Mouse (Mus musculus) embryonic fibroblast, embryonic 13.5 days (primary cell): ENCODE results near the gene Anks3. TPM values are rescaled to one million over a fixed set of nuclear protein-coding genes. Genes with fewer than 3 reads are reported as not detected.

Experiments
- H3K27ac ChIP-seq: 2 replicates; pipeline ENCODE4 v1.5.1; 2012; ENCODE audit warnings: low read length, control low read depth, inconsistent platforms; ENCODE audit not compliant: insufficient read depth
- H3K4me1 ChIP-seq: 2 replicates; pipeline ENCODE4 v1.6.1; 2011; ENCODE audit warnings: low read length; ENCODE audit not compliant: control insufficient read depth, insufficient read depth
- H3K4me3 ChIP-seq: 2 replicates; pipeline ENCODE4 v1.5.1; 2011; ENCODE audit warnings: mild to moderate bottlenecking, control low read depth, low read length; ENCODE audit not compliant: insufficient read depth
- CTCF ChIP-seq: IDR thresholded peaks from 2 replicates; pipeline ENCODE4 v1.5.1; 2011; ENCODE audit warnings: mild to moderate bottlenecking, control low read depth, low read length, moderate library complexity, borderline replicate concordance; ENCODE audit not compliant: insufficient read depth
- POLR2A ChIP-seq: IDR thresholded peaks from 2 replicates; pipeline ENCODE4 v1.6.1; 2011; ENCODE audit warnings: low read depth, mild to moderate bottlenecking, control low read depth, low read length, moderate library complexity
- polyA plus RNA-seq: library from polyadenylated mRNA; stranded (reverse); fragments of >200 nt; gene quantifications from 2 replicates; pipeline ENCODE4 v1.2.4, GENCODE M21; 2011; ENCODE audit warnings: low read depth; ENCODE audit not compliant: missing spikeins, insufficient read length

The Anks3 gene
- polyA plus RNA-seq, 1 experiment: 41.4 TPM

DNA sequence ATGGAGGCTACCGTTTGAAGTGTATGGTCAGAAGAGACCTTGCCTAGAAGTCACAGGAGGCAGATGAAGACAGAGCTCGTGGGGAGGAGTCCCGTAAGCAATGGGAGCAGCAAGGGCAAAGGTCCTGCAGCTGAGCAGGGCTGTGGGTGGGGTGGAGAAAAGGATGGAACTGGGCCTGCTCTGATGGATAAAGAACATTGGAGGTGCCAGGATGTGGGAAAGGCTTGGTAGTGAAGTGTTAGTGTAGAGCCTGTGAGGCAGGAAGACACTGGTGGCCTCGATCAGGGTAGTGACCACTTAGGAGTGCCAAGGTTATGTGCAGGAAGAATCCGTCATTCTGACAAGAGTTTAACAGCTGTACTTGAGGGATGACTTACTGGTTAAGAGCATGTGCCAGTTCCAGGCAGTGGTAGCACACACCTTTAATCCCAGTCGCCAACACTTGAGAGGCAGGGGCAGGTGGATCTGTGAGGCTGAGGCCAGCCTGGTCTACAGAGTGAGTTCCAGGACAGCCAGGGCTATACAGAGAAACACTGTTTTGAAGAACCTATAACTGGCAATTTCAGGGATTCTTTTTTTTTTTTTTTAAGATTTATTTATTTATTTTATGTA lies 60.4 kb downstream of the Anks3 start:
- no peak overlapping the region for H3K27ac ChIP-seq
- peaks cover 2% of the 10 kb centered on the region; the same call in 1 of the 2 replicates for H3K4me1 ChIP-seq
- no peak overlapping the region for H3K4me3 ChIP-seq
- no peak for TF ChIP-seq CTCF
- no peak for TF ChIP-seq POLR2A

DNA sequence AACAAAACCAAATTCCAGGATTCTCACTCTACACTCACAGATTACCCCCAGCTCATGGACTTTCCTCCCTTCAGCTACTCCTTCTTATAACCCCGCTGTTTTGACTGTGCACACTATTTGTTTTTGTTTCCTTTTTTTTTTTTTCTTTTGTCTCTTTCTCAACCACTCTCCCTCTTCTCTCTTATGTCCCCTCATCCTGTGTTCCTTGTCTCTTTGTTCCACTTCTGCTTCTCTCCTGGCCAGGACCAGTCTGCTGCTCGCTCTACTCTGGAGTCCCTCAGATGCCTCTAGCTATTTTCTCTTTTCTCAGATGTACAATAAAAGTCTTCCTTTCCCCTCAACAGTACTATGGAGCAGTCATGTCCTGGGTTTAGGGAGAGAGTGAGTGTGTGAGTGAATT lies 61.6 kb downstream of the Anks3 start:
- Histone ChIP-seq H3K4me1 (peaks cover 2% of the 10 kb centered on the region; the same call in 1 of the 2 replicates), H3K27ac (no peak overlapping the region), H3K4me3 (no peak overlapping the region)
- TF ChIP-seq CTCF: no peak

DNA sequence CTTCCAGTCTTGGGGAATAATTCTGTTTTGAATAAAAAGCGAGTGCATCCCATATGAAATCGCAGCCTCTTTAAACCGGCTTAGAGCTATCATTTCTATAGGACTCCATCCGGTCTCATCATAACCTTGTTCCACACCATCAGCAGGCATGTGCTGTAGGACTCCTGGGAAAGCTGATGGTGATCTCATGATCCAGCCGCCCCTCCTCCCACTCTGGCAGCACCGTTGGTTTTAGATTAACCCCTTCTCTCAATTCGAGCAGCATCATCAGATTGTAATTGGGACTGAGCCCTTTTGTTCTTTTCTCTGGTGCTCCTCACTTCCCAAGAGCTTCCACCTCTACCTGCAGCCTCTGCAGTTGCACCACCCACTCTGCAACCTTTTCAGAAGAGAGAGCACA lies 62.8 kb downstream of the Anks3 start:
- no peak for TF ChIP-seq CTCF
- no peak for TF ChIP-seq POLR2A
- Histone ChIP-seq H3K4me1 (peaks cover 2% of the 10 kb centered on the region; the same call in 1 of the 2 replicates), H3K27ac (no peak overlapping the region), H3K4me3 (no peak overlapping the region)

DNA sequence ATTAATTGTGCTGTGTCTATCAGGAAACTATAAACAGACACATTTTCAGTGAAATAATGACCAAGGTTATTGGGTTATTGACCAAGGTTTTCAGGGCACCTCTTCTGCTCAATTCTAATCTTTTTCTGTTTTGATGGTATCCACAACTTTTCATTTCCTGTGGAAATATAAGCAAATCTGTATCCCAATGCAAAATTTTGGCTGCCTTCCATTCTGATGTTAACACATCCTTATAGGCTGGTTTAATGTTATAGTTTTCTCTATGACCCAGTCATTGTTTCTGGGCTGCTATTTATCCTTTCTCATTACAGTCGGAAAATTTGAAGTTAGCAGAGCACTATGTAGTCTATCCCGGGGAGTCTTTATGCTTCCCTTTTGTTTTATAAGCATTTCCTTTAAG lies 64.3 kb downstream of the Anks3 start:
- H3K4me3 ChIP-seq: no peak overlapping the region
- TF ChIP-seq CTCF (no peak), POLR2A (no peak)
- H3K4me1 ChIP-seq: peaks cover 2% of the 10 kb centered on the region; the same call in 1 of the 2 replicates
- H3K27ac ChIP-seq: no peak overlapping the region

DNA sequence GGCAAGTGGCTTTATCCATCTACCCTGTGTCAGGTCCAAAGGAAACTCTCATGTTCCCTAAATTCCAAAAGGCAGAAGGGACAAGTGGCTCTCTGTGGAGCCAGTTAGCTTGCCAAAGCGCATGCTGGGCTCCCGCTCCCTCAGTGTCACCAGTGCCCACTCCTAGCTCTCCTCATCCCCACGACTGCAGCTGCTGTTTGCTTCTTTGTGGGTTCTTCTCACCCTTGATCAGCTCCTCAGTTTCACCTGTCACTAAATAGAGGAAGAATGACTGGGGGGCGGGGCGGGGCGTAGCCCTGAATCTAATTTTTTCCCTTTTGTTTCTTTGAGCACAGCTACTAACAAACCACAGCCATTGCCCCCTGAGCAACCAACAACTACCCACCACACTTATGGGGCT lies 65.1 kb downstream of the Anks3 start:
- Histone ChIP-seq H3K4me3 (no peak overlapping the region), H3K27ac (no peak overlapping the region), H3K4me1 (peaks cover 2% of the 10 kb centered on the region; the same call in 1 of the 2 replicates)
- no peak for TF ChIP-seq CTCF
- no peak for TF ChIP-seq POLR2A

DNA sequence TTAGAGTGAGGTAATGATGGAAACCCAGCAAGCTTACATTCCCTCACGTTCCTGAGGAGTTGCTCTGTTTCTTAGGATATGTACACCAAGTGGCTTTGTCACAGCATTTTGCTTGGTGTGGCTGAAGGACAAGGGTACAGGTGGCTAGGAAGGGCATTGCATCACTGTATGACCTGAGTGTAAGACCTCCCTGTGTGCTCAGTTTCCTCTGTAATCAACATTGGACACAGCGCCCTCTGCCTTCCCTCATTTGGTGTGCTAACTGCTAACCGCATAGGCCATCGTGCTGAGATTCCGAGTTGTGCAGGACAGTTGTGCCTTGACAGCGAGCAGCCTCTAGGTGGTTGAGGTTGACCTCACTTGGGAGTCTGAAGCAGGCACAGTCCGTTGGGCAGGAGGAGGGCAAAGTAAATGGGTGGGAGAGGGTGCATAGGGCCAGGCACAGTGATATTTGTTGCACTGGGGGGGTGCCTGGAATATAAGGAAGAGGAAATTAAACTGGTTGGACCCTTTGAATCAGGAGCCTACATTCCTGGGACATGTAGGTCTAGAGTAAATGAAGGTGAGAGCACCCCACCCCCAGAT lies 66.8 kb downstream of the Anks3 start:
- TF ChIP-seq CTCF (peak; percentile 4; the same call in 1 of the 2 replicates), POLR2A (no peak)
- no peak overlapping the region for H3K4me3 ChIP-seq
- H3K4me1 ChIP-seq: peaks cover 2% of the 10 kb centered on the region; the same call in 1 of the 2 replicates
- H3K27ac ChIP-seq: no peak overlapping the region

DNA sequence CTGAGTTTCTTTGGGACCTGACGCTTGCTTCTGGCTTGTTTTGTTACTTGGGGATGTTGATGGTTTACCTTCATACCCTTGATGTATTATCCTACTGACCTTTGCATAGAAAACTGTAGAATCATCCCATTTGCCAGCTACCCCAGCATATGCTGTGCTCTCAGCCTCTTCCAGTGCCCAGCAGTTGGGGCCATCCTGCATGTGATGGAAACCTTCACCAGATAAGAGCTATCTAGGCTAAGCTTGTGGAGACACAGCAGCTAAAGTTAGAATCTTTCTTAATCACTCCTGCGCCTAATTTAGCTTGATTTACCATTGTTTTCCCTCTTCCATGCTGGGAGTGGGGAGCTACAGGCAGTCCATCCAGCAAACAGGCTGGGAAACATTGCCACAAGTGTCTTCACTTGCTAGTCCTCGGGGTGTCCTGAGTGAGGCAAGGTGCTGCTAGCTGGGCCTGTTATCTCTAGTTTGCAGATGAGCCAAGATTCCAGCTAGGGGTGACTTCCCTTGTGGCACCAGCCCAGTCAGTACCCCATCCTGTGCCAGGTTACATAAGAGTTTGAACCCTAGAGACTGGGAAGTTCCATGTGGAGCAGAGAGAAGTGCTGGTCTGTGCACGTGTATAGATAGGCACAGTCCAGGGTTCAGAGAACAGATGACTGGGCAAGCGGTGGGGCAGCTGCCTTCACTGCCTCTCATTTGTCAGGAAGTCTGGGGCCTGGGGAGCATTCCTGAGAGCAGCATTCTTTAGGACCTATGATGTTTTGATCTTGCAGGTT lies 67.6 kb downstream of the Anks3 start:
- H3K4me3 ChIP-seq: no peak overlapping the region
- H3K4me1 ChIP-seq: peaks cover 2% of the 10 kb centered on the region; the same call in 1 of the 2 replicates
- H3K27ac ChIP-seq: no peak overlapping the region
- no peak for TF ChIP-seq CTCF

DNA sequence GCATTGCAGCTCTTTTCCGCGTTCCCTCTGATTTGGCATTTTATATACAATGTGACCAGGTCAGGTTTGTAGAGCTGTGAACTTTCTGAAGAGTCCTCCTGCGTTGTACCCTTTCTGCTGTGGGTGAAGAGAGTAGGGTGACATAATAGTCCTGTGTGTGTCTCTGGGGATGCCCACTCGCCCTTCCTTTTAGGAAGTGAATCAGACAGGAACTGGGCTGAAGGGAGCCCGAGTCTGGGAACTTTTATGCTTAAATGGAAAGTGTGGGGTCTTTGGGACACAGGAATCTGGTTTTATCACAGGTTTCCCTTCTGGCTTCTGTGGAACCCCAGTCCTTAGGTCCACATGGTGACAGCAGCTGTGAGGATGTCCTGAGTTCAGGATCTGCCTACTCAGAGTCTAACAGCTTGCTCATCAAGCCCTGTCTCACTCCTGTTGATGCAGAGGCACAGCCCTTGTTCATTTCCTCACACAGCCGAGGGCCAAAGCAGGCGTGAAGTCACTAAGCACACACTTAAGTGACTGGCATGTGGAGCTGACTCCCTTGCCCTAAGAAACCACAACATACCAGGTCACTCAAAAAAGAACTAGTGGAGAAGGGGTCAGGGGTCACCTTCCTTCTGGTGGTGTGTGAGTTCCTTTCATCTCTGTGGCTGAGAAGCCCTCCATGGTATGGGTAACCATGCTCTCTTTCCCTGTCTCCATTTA lies 69.7 kb downstream of the Anks3 start:
- Histone ChIP-seq H3K4me3 (no peak overlapping the region), H3K27ac (no peak overlapping the region), H3K4me1 (no peaks in the 10 kb centered on the region)
- TF ChIP-seq POLR2A: no peak
- no peak for TF ChIP-seq CTCF

DNA sequence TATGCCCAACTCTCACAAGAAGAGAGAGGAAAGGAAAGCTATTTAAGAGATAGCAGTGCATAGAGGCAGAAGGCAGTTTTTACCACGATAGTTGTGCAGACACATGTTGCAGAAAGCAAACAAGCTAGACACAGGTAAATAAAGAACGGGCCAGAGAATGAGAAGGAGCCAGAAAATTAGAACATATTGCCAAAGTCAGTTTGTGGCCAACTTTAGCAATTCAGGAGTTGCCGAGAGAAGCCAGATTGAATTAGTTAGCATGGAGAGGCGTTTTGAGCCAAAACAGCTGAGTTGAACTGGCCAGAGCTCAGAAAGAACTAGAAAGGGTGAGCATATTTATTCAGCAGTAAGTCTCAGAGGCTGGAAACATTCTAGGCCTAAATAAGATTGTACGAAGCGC lies 71.8 kb downstream of the Anks3 start:
- Histone ChIP-seq H3K4me1 (peaks cover 4% of the 10 kb centered on the region; the same call in 1 of the 2 replicates), H3K27ac (no peak overlapping the region), H3K4me3 (no peak overlapping the region)
- TF ChIP-seq POLR2A (no peak), CTCF (no peak)

Other genes with a start within 250 kb of the Anks3 start
- 9.7 and 14.8 TPM in 2 replicates for gene Nmral1, start 244.8 kb downstream of the Anks3 start, polyA plus RNA-seq
- 47.7 and 50.0 TPM in 2 replicates for gene Hmox2, start 237.8 kb downstream of the Anks3 start, polyA plus RNA-seq
- 30.3 and 34.1 TPM in 2 replicates for gene Cdip1, start 173.9 kb downstream of the Anks3 start, polyA plus RNA-seq
- not detected in 2 replicates for gene 4930562C15Rik, start 128.8 kb downstream of the Anks3 start, polyA plus RNA-seq
- 31.3 and 38.2 TPM in 2 replicates for gene Ubald1, start 83.9 kb downstream of the Anks3 start, polyA plus RNA-seq
- 65.0 and 66.9 TPM in 2 replicates for gene Mgrn1, start 78.0 kb downstream of the Anks3 start, polyA plus RNA-seq
- 20.2 and 27.5 TPM in 2 replicates for gene Nudt16l1, start 25.4 kb downstream of the Anks3 start, polyA plus RNA-seq
- not detected in 2 replicates for gene Sept12, start 33.6 kb upstream of the Anks3 start, polyA plus RNA-seq
- gene Smim22, start 43.1 kb upstream of the Anks3 start, polyA plus RNA-seq: not detected in 2 replicates
- 14.5 and 14.7 TPM in 2 replicates for gene Rogdi, start 49.3 kb upstream of the Anks3 start, polyA plus RNA-seq
- 68.0 and 69.9 TPM in 2 replicates for gene Glyr1, start 85.7 kb upstream of the Anks3 start, polyA plus RNA-seq
- gene Ubn1, start 85.9 kb upstream of the Anks3 start, polyA plus RNA-seq: 23.8 and 30.7 TPM in 2 replicates
- gene Ppl, start 168.2 kb upstream of the Anks3 start, polyA plus RNA-seq: 0.20 and 0.33 TPM in 2 replicates
- gene Sec14l5, start 182.9 kb upstream of the Anks3 start, polyA plus RNA-seq: not detected in 2 replicates
- 11.6 and 13.8 TPM in 2 replicates for gene Nagpa, start 239.8 kb upstream of the Anks3 start, polyA plus RNA-seq